Mouse (Mus musculus): ENCODE data around the gene Shank1.

Gene Shank1

DNA sequence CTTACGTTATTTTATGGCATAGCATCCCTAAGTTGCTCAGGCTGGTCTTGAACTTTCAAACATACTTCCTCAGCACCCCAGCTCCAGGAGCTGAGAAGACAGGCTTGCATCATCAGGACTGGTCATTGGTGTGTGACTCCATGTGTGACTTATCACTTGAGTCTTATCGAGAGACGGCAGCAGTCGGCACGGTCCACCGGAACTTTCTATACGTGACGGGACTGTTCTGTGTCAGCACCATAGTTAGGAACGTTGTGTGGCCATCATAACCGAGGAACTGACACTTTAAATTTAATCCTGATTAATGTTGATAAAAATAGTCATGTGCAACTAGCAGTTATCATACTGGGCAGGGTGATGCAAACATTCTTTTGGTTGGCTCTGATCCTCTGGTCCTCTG lies 31.1 kb downstream of the Shank1 start:
- no peak for DNase-seq

DNA sequence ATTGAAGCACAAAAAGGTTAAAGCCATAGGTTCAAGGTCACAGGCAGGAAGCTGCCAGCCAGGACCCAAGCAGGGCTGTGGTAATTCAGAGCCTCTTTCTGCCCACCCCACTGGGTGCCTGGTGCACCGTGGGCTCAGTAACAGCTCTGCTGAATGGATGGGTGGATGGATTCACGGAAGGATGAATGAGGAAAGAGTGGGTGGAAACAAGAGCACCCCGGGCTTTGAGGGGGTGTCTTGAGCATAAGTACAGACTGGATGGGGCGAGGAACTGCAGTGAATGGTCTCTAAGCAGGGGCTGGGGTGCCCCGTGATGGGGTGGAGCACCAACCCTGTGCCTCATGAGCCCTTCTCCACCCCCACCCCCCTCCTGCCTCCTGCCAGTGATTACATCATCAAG lies 31.7 kb downstream of the Shank1 start:
- DNase-seq = no peak

DNA sequence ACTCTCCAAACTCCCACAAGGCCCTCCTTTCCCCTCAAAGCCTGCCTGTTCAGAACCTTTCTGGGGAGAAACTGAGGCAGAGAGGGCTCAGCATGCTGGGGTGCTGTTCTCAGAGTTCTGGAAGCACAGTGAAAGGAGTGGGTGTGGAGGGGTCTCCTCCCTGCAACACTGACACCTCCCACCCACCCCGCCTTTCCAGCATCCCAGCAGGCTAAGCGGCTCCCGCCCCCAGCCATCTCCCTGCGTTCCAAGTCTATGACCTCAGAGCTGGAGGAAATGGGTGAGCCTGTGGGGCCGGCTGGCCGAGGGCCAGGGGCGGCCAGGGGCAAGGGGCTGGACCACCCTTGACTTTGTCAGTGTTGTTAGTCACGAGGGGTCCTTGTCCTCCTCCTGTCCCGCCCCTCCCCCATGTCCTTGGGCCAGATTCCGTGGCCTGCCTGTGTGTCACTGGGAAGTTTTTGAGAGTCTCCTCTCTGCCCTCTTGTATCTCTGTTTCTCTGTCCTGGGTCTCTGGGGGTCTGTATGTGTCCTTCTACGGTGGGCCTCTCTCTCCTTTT lies 33.5 kb downstream of the Shank1 start:
- no peak for DNase-seq

DNA sequence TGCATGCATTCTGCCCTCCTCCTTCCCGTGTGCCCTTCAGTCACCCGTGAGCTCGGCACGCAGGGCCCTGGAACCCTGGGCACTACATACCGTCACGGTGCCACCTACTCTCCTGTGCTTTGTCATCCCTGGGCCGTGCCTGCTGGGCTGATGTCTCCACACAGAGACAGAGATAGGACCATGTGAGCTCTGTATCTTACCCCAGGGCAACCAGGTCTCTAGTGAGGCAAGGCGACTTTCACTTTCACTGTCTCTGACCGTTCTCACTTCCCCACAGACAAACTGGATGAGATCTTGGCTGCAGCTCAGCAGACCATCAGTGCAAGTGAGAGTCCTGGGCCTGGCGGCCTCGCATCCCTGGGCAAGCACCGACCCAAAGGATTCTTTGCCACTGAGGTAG lies 34.6 kb downstream of the Shank1 start:
- no peak for DNase-seq

DNA sequence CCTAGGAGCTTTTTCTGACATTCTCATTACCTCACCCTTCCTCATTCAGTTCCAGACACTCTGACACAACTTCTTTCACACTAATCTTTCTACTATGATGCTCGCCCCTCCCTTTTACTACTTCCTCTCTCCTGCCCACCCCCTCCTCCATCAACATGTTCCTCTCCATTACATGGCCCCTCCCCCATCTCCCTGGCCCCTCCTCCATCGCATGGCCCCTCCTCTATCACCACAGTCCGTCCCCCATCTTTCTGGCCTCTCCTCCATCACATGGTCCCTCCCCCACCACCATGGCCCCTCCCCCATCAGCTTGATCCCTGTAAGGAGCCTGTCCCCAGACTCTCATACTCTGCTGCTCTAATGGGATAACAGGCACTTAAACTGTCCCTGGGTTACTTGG lies 39.0 kb downstream of the Shank1 start:
- no peak for DNase-seq

DNA sequence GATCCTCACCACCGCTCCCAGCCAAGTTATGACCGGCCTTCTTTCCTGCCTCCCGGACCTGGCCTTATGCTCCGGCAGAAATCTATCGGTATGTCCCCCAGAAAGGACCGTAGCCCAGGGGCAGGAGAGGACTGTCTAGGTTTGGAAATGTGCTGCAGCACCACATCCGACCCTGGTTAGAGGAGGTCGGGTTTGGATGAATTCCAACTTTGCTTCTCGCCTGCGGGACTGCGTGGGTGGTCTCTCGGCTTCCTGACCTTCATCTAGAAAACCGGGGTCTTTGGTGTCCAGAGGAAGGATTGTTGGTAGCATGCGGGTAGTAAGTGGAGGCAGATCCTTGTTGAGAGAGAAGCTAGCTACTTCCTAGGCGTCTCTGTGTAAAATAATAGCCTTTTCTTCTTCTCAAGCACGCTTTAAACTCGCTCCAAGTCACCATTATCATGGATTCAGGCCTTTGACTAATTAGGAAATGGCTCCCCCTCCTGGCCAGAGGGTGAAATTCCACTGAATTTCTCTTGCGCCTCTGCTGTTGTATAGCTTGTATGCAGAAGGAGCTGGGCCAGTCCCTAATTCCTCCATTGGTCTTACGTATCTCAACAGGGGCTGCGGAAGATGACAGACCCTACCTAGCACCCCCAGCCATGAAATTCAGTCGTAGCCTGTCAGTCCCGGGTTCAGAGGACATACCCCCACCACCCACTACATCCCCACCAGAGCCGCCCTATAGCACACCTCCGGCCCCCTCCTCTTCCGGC lies 41.1 kb downstream of the Shank1 start:
- peak; percentile 84 to 90 for DNase-seq

DNA sequence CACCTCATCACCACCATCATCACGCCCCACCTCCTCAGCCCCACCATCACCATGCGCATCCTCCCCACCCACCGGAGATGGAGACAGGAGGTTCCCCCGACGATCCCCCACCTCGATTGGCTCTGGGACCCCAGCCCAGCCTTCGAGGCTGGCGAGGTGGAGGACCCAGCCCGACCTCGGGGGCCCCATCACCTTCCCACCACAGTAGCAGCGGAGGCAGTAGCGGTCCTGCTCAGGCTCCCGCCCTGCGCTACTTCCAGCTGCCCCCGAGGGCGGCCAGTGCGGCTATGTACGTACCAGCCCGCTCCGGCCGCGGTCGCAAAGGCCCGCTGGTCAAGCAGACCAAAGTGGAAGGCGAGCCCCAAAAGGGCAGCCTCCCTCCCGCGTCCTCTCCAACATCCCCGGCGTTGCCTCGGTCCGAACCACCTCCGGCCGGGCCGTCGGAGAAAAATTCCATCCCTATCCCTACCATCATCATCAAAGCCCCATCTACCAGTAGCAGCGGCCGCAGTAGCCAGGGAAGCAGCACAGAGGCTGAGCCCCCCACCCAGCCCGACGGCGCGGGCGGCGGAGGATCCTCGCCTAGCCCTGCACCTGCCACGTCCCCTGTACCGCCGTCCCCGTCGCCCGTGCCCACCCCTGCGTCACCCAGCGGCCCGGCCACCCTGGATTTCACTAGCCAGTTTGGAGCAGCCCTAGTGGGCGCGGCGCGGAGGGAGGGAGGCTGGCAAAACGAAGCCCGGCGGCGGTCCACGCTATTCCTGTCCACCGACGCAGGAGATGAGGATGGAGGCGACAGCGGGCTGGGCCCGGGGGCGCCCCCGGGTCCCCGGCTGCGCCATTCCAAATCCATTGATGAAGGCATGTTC lies 42.1 kb downstream of the Shank1 start:
- no peak for DNase-seq

DNA sequence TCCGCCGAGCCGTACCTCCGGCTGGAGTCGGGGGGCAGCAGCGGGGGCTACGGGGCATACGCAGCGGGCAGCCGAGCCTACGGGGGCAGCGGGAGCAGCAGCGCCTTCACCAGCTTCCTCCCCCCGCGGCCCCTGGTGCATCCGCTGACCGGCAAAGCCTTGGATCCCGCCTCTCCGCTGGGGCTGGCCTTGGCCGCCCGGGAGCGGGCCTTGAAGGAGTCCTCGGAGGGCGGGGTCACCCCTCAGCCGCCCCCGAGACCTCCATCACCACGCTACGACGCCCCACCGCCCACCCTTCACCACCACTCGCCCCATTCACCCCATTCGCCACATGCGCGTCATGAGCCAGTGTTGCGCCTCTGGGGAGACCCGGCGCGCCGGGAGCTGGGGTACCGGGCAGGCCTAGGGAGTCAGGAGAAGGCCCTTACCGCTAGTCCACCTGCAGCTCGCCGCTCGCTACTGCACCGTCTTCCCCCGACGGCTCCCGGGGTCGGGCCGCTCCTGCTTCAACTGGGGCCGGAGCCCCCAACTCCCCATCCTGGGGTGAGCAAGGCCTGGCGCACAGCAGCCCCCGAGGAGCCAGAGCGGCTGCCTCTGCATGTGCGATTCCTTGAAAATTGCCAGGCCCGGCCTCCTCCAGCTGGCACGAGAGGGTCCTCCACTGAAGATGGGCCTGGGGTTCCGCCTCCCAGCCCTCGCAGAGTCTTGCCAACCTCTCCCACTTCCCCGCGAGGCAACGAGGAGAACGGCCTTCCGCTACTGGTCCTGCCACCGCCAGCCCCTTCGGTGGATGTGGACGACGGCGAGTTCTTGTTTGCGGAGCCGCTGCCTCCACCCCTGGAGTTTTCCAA lies 42.9 kb downstream of the Shank1 start:
- peak in 1 of 2 experiments; percentile 23 for DNase-seq

DNA sequence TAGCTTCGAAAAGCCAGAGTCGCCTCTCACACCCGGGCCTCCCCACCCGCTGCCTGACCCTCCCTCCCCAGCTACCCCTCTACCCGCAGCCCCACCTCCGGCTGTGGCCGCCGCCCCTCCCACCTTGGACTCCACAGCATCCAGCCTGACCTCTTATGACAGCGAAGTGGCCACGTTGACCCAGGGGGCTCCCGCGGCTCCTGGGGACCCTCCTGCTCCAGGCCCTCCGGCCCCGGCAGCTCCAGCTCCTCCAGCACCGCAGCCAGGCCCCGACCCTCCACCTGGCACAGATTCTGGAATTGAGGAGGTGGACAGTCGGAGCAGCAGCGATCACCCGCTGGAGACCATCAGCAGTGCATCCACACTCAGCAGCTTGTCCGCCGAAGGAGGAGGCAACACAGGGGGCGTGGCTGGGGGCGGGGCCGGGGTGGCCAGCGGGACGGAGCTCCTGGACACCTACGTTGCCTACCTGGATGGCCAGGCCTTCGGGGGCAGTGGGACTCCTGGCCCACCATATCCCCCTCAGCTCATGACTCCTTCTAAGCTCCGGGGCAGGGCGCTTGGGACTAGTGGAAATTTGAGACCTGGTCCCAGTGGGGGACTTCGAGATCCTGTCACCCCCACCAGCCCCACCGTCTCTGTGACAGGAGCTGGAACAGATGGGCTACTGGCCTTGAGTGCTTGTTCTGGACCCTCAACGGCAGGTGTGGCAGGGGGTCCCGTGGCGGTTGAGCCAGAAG lies 43.7 kb downstream of the Shank1 start:
- DNase-seq = no peak

DNA sequence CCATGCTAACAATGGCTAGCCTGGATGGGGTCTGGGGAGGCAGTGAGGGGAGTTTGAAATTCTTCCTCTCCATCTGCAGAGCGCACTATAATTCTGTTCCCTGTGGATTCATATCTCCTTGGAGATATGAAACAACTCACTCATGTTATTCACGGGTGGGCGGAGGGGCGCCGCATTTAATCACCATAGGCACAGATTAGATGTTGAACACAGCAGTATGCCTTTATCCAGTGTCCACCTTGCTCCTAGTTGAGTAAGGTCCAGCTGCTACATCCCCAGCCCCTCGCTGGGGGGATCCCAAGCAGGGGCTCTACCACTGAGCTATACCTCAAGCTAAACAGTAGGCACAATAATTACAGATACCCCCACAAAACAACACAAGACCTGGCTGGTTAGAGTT lies 45.4 kb downstream of the Shank1 start:
- no peak for DNase-seq

DNA sequence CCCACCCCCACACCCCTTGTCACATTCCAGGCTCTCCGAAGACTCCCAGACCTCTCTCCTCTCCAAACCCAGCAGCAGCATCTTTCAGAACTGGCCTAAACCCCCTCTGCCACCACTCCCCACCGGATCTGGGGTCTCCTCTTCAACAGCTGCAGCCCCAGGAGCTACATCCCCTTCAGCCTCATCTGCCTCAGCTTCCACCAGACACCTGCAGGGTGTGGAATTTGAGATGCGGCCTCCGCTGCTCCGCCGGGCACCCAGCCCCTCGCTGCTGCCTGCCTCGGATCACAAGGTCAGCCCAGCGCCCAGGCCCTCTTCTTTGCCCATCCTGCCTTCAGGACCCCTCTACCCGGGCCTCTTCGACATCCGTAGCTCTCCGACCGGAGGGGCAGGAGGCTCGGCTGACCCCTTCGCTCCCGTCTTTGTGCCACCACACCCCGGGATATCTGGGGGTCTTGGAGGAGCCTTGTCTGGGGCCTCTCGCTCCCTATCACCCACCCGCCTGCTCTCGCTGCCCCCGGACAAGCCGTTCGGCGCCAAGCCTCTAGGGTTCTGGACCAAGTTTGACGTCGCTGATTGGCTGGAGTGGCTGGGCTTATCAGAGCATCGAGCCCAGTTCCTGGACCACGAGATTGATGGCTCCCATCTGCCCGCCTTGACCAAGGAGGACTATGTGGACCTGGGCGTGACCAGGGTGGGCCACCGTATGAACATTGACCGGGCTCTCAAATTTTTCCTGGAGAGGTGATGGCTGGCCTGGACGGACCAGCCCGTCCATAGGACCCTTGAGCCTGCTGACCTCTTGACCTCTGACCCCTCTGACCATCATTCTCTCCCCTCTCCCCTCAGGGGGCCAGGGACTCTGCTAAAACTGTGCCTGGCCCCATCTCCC lies 46.8 kb downstream of the Shank1 start:
- DNase-seq = no peak

DNA sequence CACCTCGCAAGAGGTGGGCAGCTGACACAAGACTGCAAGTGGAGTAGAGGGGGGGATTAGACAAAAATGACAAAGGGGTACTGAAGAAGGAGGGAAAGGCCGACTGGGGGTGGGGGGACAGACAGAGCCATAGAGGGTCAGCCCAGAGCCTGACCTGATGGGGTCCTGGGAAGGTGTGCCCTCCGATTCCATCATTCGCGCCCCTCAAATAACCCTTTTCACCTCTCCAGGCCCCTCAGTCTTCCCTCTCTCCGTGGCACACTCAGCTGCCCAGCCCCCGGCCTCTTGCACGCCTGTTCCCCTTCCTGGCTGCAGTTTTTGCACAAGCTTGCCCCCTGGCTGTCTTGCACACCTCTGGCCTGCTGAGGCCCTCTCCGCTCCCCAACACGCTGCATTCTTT lies 47.5 kb downstream of the Shank1 start:
- DNase-seq = no peak

DNA sequence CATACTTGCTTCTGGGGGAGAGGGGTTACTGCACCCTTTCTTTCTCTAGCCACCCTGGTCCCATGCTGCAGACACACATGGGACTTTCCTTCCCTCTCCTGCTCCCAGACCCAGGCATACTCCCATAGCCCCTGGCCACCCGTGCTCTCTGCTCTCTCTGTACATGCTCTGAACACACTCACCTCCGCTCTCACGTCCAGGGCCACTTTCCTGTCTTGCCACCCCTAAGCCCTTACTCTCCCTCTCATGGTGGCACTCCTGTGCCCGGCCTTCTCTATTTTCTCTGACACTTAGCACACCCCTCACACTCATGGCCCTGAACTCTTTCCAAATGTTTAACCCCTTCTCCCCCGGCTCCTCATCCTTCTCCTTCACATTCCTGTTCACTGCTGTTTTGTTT lies 48.0 kb downstream of the Shank1 start:
- DNase-seq = no peak

DNA sequence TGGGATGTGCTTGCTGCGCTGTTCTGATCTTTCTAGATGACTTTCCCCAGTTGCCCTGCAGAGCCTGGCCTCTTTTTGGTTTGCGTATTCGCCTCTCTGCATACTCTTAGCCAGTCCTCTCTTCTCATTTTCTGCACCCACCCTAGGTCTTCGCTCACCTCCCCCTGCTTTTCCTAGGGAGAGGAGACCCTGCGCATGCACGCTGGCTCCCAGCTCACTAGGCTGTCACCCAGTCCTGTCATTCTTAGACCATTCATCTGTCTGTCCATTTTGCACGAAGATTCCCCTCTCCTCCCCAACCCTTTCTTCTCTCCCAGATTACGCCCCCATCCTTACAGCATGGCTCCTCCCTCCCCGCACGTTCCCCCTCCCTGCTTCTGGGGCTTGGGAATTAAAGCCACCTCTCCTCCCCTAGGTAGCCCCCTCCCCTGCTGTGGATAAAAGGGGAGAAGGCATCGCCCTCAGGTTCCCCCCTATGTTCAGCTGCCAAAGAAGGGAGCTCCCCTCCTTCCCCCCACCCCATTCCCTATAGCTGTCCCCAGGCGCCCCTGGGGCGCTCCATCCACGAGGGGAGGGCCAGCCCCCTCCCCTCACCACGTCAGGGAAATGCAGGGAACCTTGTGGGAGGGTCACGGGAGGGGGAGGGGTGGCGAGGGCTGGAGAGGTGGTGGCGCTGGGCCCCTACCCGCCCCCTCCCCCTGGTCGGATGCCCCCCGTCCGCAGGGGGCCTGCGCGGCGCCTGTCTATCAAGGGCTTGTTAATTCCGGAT lies 49.0 kb downstream of the Shank1 start:
- peak in 1 of 2 experiments; percentile 50 for DNase-seq

DNA sequence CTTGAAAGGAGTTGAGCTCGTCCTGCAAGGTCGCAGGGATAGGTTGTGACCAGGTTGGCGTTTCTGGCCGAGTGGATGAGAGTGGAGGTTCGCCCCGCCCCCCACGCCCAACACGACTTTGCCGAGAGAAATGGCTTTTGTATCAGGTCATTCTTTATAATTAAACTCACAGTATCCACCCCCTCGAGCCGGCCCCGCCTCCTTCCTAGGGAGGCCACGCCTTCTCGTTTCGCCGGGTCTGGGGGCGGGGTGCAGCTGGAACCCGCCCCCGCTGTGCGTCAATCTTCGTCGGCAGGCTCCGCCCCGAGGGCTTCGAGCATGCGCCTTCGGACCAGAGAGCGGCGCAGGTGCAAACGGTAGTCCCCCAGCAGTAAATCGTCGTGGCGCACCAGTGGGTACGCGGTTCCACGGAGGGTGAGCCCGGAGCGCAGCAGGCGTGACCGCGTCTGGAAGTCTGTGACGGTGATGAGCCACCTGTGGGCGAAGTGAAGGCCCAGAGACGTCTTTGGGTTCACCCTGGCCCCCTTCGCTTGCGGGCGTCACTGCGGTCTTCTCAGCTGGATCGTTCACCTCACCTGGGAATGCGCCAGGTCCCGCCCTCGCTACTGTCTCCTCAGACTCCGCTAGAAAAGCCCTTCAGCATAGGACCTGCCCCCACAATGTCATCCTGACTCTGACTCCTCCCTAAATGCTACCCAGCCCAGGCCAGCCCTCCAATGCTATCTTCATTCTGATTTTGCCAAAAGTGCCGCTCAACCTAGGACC lies 50.0 kb downstream of the Shank1 start:
- peak; percentile 96 for DNase-seq

DNA sequence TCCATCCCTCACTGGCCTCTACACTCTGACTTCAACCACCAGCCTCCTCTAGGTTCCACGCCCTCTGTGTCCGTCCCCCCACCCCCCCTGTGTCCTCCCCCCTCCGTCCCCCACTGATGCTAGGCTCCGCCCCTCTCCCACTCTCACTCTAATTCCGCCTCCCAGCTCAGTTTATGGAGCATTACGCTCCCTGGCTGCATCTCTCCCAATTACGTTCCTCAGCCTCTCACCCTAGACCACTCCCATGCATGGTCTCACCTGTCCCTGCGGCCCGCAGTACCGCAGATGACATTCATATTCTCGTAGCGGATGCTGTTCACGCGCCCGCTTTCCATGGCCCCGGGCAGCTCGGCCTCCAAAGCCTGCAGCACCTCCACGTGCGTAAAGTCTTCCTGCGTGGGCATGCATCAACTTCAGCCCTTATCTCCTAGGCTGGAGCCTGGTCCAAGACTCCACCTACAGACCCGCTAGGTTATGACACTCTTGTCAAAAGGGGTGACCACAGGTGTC lies 50.8 kb downstream of the Shank1 start:
- DNase-seq = peak; percentile 46 to 52

DNA sequence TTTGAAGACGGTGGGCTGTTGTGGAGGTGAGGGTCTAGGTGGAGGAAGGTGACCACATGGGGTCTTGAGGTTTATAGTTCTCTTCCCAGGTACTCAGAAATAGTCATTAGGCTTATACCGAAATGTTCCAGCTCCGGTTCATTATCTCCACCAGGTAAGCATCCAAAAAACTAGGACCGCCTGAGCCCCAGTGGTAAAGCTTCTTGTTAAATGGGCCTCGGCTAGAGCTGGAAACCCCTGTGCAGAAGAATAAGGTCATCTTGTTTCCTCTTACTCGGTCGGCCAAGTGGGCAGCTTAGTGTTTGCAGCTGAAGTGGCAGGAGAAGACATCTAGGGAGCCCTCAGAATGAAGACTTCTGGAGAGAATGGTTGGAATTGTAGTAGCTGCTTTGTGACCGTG lies 62.6 kb downstream of the Shank1 start:
- peak in 1 of 2 experiments; percentile 3 for DNase-seq

DNA sequence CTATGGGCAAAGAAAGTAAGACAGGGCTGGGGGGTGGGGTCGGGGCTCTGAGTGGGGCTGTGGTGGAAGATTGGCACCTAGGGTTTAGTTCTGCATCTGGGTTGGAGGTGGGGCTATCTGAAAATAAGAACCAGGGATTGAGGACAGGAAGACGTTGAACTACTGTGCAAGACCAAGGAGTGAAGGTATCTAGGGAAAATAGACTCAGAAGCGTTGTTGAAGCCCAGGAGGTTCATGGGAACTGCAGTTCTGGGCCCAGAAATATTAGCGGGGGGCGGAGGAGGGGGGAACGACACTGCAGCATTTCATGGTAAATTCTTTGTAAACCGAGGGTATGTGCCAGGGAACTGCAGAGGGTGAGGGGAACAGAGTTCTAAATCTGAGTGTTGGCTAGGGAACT lies 63.4 kb downstream of the Shank1 start:
- DNase-seq = no peak

Measured in cerebellum, postnatal 36 days (tissue).